Mouse (Mus musculus) spleen, embryonic (tissue): ENCODE measurements around the gene Gm28047.

Experiments used
- CTCF ChIA-PET: fragments of 350-600 bp; sonication (Branson Sonifier 250); formaldehyde crosslinking; loops from one replicate; lab custom pipeline; 2022; lab: Charles Lee

Gm28047 gene

GRCm38 (mm10) chr15:102624970-102625686 lies at the start of gene Gm28047, which contains the start of gene Atf7:
Gene Gm28047, minus strand, starts transcription at chr15:102625067.
Gene Atf7, minus strand, starts transcription at chr15:102625464.
- CTCF ChIA-PET, result interaction anchor here (1.5 kb wide), 1 partner anchor 166 kb away, joined by 4 read pairs; the partner anchor contains the start of gene Prr13

- CTCF ChIA-PET, result no interaction called here
Measured at GRCm38 (mm10) chr15:102673548-102673947, 48.7 kb upstream of the Gm28047 start.

- CTCF ChIA-PET, result interaction anchor here (0.6 to 1.5 kb wide), 2 partner anchors 55 to 62 kb away, joined by 3 to 4 read pairs; no protein-coding TSS in a partner anchor
Measured at GRCm38 (mm10) chr15:102672215-102673071, 47.6 kb upstream of the Gm28047 start, which contains the start of gene Atp5g2. Gene Atp5g2, minus strand, starts transcription at chr15:102672352.

- CTCF ChIA-PET, result interaction anchor here (0.6 to 1.5 kb wide), 2 partner anchors 55 to 62 kb away, joined by 3 to 4 read pairs; no protein-coding TSS in a partner anchor
Measured at GRCm38 (mm10) chr15:102671721-102672214, 46.9 kb upstream of the Gm28047 start.

GRCm38 (mm10) chr15:102670767-102671575 lies 46.1 kb upstream of the Gm28047 start:
- CTCF ChIA-PET, result interaction anchor here (0.7 to 1.5 kb wide), 2 partner anchors 54 to 142 kb away, joined by 4 to 6 read pairs; no protein-coding TSS in a partner anchor

- CTCF ChIA-PET, result no interaction called here
Measured at GRCm38 (mm10) chr15:102670281-102670680, 45.4 kb upstream of the Gm28047 start.

- CTCF ChIA-PET, result no interaction called here
Measured at GRCm38 (mm10) chr15:102669571-102669970, 44.7 kb upstream of the Gm28047 start.

GRCm38 (mm10) chr15:102665494-102665893 lies 40.6 kb upstream of the Gm28047 start:
- CTCF ChIA-PET, result no interaction called here

- CTCF ChIA-PET, result no interaction called here
Measured at GRCm38 (mm10) chr15:102663825-102664224, 39.0 kb upstream of the Gm28047 start.

GRCm38 (mm10) chr15:102662601-102663000 lies 37.7 kb upstream of the Gm28047 start:
- CTCF ChIA-PET, result interaction anchor here (0.7 kb wide), 1 partner anchor 287 kb away, joined by 4 read pairs; no protein-coding TSS in a partner anchor

- CTCF ChIA-PET, result interaction anchor here (0.8 kb wide), 1 partner anchor 317 kb away, joined by 11 read pairs; no protein-coding TSS in a partner anchor
Measured at GRCm38 (mm10) chr15:102657926-102658381, 33.1 kb upstream of the Gm28047 start.

- CTCF ChIA-PET, result no interaction called here
Measured at GRCm38 (mm10) chr15:102656658-102657057, 31.8 kb upstream of the Gm28047 start.

GRCm38 (mm10) chr15:102651928-102652660 lies 27.2 kb upstream of the Gm28047 start:
- CTCF ChIA-PET, result interaction anchor here (0.7 kb wide), 1 partner anchor 293 kb away, joined by 10 read pairs; no protein-coding TSS in a partner anchor

- CTCF ChIA-PET, result no interaction called here
Measured at GRCm38 (mm10) chr15:102651107-102651506, 26.2 kb upstream of the Gm28047 start.

- CTCF ChIA-PET, result interaction anchor here (0.6 kb wide), 1 partner anchor 493 kb away, joined by 3 read pairs; no protein-coding TSS in a partner anchor
Measured at GRCm38 (mm10) chr15:102635817-102636216, 10.9 kb upstream of the Gm28047 start.

- CTCF ChIA-PET, result no interaction called here
Measured at GRCm38 (mm10) chr15:102634684-102635083, 9.8 kb upstream of the Gm28047 start.

- CTCF ChIA-PET, result interaction anchor here (0.7 to 1.5 kb wide), 2 partner anchors 166 to 378 kb away, joined by 3 to 4 read pairs; partner anchors contain the start of gene Prr13
Measured at GRCm38 (mm10) chr15:102625687-102626055, 804 bp upstream of the Gm28047 start.

- CTCF ChIA-PET, result no interaction called here
Measured at GRCm38 (mm10) chr15:102624291-102624969, 437 bp downstream of the Gm28047 start.

- CTCF ChIA-PET, result interaction anchor here (0.5 kb wide), 1 partner anchor 79 kb away, joined by 4 read pairs; no protein-coding TSS in a partner anchor
Measured at GRCm38 (mm10) chr15:102623121-102623520, 1.7 kb downstream of the Gm28047 start.
